Mouse (Mus musculus) kidney, postnatal 0 days (tissue): ENCODE measurements around the gene Bbs7. TPM values are rescaled to one million over a fixed set of nuclear protein-coding genes. Genes with fewer than 3 reads are reported as not detected.
"Not testable (repeated sequence)": the region's sequence is repeated elsewhere in the genome, so short reads cannot be mapped to it uniquely, and the experiment has no call there.

Experiments
- ATAC-seq: fragments of 200-750 bp; cut with Nextera tagmentation; replicated peaks from 2 replicates; pipeline ENCODE4 v1.8.0; 2017; ENCODE audit warnings: low read depth, moderate number of reproducible peaks, moderate TSS enrichment, moderate library complexity; ENCODE audit not compliant: low FRiP score
- DNase-seq: peaks from one replicate; pipeline ENCODE4 v3.0.0-alpha.2; 2016; ENCODE audit warnings: low spot score
- H3K27ac ChIP-seq: fragments of 300-500 bp; sonication (generic); 2 replicates; pipeline ENCODE4 v1.5.1; 2014; ENCODE audit warnings: mild to moderate bottlenecking
- H3K27me3 ChIP-seq: fragments of 300-500 bp; sonication (generic); 2 replicates; pipeline ENCODE4 v1.6.1; 2014; ENCODE audit warnings: low read length, mixed read lengths; ENCODE audit not compliant: insufficient read depth
- H3K36me3 ChIP-seq: fragments of 300-500 bp; sonication (generic); 2 replicates; pipeline ENCODE4 v1.6.1; 2014; ENCODE audit warnings: low read length, mixed read lengths; ENCODE audit not compliant: insufficient read depth
- H3K4me1 ChIP-seq: fragments of 300-500 bp; sonication (generic); replicated peaks from 2 replicates; pipeline ENCODE4 v1.6.1; 2014; ENCODE audit warnings: antibody characterized with exemption, low read length, mixed read lengths; ENCODE audit not compliant: insufficient read depth
- H3K4me2 ChIP-seq: fragments of 300-500 bp; sonication (generic); 2 replicates; pipeline ENCODE4 v1.6.1; 2014; ENCODE audit warnings: mild to moderate bottlenecking, low read length, moderate library complexity, mixed read lengths
- H3K4me3 ChIP-seq: fragments of 300-500 bp; sonication (generic); replicated peaks from 2 replicates; pipeline ENCODE4 v1.5.1; 2014; ENCODE audit warnings: low read depth, low read length
- H3K9ac ChIP-seq: fragments of 300-500 bp; sonication (generic); 2 replicates; pipeline ENCODE4 v1.6.1; 2014; ENCODE audit warnings: low read depth, low read length
- H3K9me3 ChIP-seq: fragments of 300-500 bp; sonication (generic); replicated peaks from 2 replicates; pipeline ENCODE4 v1.6.1; 2016; ENCODE audit warnings: low read length, inconsistent platforms, mixed read lengths
- CTCF ChIP-seq: IDR thresholded peaks from 2 replicates; pipeline ENCODE4 v1.5.1; 2016; ENCODE audit warnings: antibody characterized with exemption, low read depth, mild to moderate bottlenecking, moderate library complexity
- WGBS: fragments of 180-500 bp; shearing (Covaris S2); extraction: QIAGEN DNeasy Blood & Tissue Kit; methylation state at CpG from one replicate; pipeline ENCODE4 v1.1.7; 2014; 5-methylcytosine and 5-hydroxymethylcytosine counted together
- polyA plus RNA-seq: library from polyadenylated mRNA; unstranded; fragments of >200 nt; fragmentation: Nextera tagmentation; extraction: Ambion mirVana; gene quantifications from 2 replicates; pipeline ENCODE4 v1.2.1, GENCODE M21; 2015

Gene Bbs7
- 14.3 and 15.1 TPM in 2 replicates for polyA plus RNA-seq

GRCm38 (mm10) chr3:36613202-36613907, at the start of gene Bbs7:
Gene Bbs7, minus strand, starts transcription at chr3:36613477.
- Histone ChIP-seq H3K4me1 (no peaks in the 10 kb centered on the region; the same call in 1 of the 2 replicates), H3K9ac (peak within 1 kb of the TSS; percentile 72), H3K4me2 (peak within 1 kb of the TSS; percentile 77), H3K9me3 (no peaks in the 10 kb centered on the region), H3K27ac (no peak within 1 kb of the TSS), H3K36me3 (no peaks in the 10 kb centered on the region), H3K4me3 (peak within 1 kb of the TSS; percentile 71), H3K27me3 (no peaks in the 10 kb centered on the region)
- WGBS = 3% methylated on average over 38 of the region's 38 CpGs
- TF ChIP-seq CTCF = peak; percentile 3; the same call in 1 of the 2 replicates
- ATAC-seq (peak; percentile 99), DNase-seq (peak; percentile 98)

DNA sequence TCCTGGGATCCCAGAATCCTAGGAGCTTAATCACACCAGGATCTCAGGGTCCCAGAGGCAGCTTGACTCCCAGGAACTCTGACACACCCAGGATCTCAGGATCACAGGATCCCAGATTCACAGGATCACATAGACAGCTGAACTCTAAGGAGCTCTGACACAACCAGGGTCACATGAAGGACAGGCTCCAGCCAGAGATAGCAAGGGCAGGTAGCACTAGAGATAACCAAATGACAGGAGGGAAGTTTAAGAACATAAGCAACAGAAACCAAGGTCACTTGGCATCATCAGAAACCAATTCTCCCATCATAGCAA, 31.9 kb upstream of the Bbs7 start:
- not testable (repeated sequence) for H3K4me1 ChIP-seq, H3K36me3 ChIP-seq, H3K9me3 ChIP-seq, H3K4me2 ChIP-seq, ATAC-seq, H3K27ac ChIP-seq, H3K27me3 ChIP-seq, DNase-seq, H3K4me3 ChIP-seq, H3K9ac ChIP-seq

DNA sequence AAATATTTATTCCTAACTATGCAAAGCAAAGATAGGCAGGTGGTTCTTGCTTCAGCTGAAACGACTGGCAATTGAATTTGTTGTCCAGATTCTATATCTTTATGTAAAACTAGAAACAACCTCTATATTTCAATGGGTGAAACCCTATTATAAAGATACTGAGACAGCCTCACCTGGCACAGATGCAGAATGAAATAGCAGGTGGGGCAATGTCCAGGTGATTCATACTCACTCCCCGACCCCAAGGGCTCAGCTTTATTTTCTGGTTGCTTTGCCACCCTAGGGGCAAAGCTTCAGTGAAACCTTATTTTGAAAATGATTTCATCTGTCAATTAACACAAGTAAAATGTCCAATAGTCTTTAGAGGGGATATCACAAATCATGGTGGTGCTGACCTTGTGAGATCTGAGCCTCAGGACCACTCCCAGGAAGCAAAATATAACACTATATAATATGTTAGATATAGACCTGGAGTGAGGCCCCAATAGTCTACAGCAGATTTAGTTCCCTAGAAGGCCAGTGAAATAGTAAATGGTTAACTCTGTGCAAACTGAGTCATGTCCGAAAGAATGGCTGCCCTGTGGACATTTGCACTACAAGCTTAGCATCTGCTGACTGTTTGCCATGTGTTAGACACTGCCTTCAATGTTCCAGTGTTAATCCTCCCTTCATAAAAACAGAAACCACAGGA, 31.4 kb upstream of the Bbs7 start:
- DNase-seq (no peak), ATAC-seq (no peak)
- WGBS = 76% methylated on average over 3 of the region's 3 CpGs
- Histone ChIP-seq H3K36me3 (no peaks in the 10 kb centered on the region), H3K4me3 (no peak overlapping the region), H3K4me2 (no peak overlapping the region), H3K27me3 (no peaks in the 10 kb centered on the region), H3K4me1 (no peaks in the 10 kb centered on the region), H3K9ac (no peak overlapping the region), H3K9me3 (no peaks in the 10 kb centered on the region), H3K27ac (no peak overlapping the region)
- no peak for TF ChIP-seq CTCF

- Histone ChIP-seq H3K27ac (no peak overlapping the region), H3K4me2 (no peak overlapping the region), H3K36me3 (no peaks in the 10 kb centered on the region), H3K9ac (no peak overlapping the region), H3K9me3 (no peaks in the 10 kb centered on the region), H3K4me1 (no peaks in the 10 kb centered on the region), H3K4me3 (no peak overlapping the region), H3K27me3 (no peaks in the 10 kb centered on the region)
- DNase-seq (no peak), ATAC-seq (no peak)
- 77% methylated on average over 3 of the region's 3 CpGs for WGBS
- no peak for TF ChIP-seq CTCF
Measured at GRCm38 (mm10) chr3:36643354-36643753, 30.1 kb upstream of the Bbs7 start.

DNA sequence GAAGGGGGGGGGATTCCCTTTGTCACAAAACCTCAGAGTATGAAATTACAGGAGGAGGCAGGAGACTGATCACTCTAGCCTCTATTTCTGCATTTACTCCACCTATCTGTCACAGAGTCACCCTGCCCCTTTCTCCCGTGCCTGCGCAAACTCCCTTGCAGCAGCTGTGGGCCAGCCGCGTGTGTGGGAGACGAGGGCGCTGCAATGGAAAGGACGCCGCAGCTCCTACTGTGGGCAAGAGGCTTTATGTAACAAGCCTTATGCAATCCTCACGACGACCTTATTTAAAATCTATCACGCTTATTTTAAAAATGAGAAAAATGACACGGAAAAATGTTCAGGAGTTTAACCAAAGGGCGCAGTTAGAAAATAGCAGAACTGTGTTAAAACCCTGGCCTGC, 29.5 kb upstream of the Bbs7 start:
- no peak overlapping the region for H3K27ac ChIP-seq
- H3K27me3 ChIP-seq = no peaks in the 10 kb centered on the region
- ATAC-seq (no peak), DNase-seq (peak; percentile 32)
- H3K4me2 ChIP-seq = no peak overlapping the region
- no peak for TF ChIP-seq CTCF
- H3K9ac ChIP-seq = no peak overlapping the region
- 58% methylated on average over 13 of the region's 13 CpGs for WGBS
- H3K36me3 ChIP-seq = no peaks in the 10 kb centered on the region
- H3K9me3 ChIP-seq = no peaks in the 10 kb centered on the region
- H3K4me3 ChIP-seq = no peak overlapping the region
- H3K4me1 ChIP-seq = no peaks in the 10 kb centered on the region

DNA sequence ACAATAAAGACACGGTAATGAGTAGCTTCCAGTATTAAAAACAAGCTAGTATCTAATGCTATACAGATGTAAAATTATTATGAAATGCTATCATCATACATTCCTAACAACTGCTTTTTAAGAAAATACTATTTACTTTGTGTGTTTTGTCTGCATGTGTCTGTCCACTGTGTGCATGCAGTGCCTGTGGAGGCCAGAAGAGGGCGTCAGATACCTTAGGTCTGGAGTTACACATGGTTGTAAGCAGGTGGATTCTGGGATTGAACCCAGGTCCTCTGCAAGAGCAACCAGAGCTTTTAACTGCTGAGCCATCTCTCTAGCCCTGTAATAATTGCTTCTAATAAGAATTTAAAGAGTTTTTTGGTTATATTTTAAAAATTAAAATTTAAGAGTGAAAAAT, 27.5 kb upstream of the Bbs7 start:
- H3K4me2 ChIP-seq = no peak overlapping the region
- TF ChIP-seq CTCF = peak; percentile 49
- H3K4me3 ChIP-seq = no peak overlapping the region
- 64% methylated on average over 2 of the region's 2 CpGs for WGBS
- H3K27ac ChIP-seq = no peak overlapping the region
- no peak overlapping the region for H3K9ac ChIP-seq
- no peaks in the 10 kb centered on the region for H3K9me3 ChIP-seq
- no peaks in the 10 kb centered on the region for H3K27me3 ChIP-seq
- ATAC-seq = no peak
- no peak for DNase-seq
- H3K36me3 ChIP-seq = no peaks in the 10 kb centered on the region
- no peaks in the 10 kb centered on the region for H3K4me1 ChIP-seq

GRCm38 (mm10) chr3:36635449-36635848, 22.2 kb upstream of the Bbs7 start:
- Histone ChIP-seq H3K27me3 (no peaks in the 10 kb centered on the region), H3K36me3 (no peaks in the 10 kb centered on the region), H3K4me3 (no peak overlapping the region), H3K9ac (no peak overlapping the region), H3K4me1 (no peaks in the 10 kb centered on the region), H3K4me2 (no peak overlapping the region), H3K27ac (no peak overlapping the region), H3K9me3 (no peaks in the 10 kb centered on the region)
- peak; percentile 64 for DNase-seq
- ATAC-seq = peak; percentile 36; the same call in 1 of the 2 replicates
- TF ChIP-seq CTCF = peak; percentile 84
- WGBS = 15% methylated on average over 4 of the region's 4 CpGs
